Mouse (Mus musculus) heart, postnatal 25 days (tissue): ENCODE results near the gene Hagh. TPM values are rescaled to one million over a fixed set of nuclear protein-coding genes. Genes with fewer than 3 reads are reported as not detected.

Experiments used
- DNase-seq: peaks from one replicate; pipeline ENCODE4 v3.0.0; 2022; ENCODE audit warnings: low spot score
- intact Hi-C: fragments of 180-260 bp; cut with DNase I; formaldehyde crosslinking; loops from one replicate; pipeline ENCODE4 v1.15.1; 2025
- total RNA-seq, 2 experiments: library from RNA; stranded (reverse); gene quantifications; 2 replicates each; pipeline ENCODE4 v1.2.3; 2021

Gene Hagh
- total RNA-seq, 2 experiments from 2014 or later = 97.1 to 108 TPM

GRCm38 (mm10) chr17:24848600-24849031 is 8.7 kb downstream of the Hagh start:
- no peak for DNase-seq
- intact Hi-C loops = loop anchor here (2.0 kb wide), 1 partner anchor 38 kb away; the partner anchor contains the start of genes Nubp2 and Spsb3

- intact Hi-C loops = loop anchor here (2.0 kb wide), 1 partner anchor 37 kb away; the partner anchor contains the start of genes Nubp2 and Spsb3
- no peak for DNase-seq
Observed at GRCm38 (mm10) chr17:24849733-24850064, 9.8 kb downstream of the Hagh start.

GRCm38 (mm10) chr17:24850065-24850772 is 10.3 kb downstream of the Hagh start, which contains the start of gene Fahd1:
Gene Fahd1 (minus strand): TSS chr17:24850364.
- peak; percentile 95 for DNase-seq
- intact Hi-C loops = no loop called here

GRCm38 (mm10) chr17:24850773-24851127 is 10.8 kb downstream of the Hagh start:
- no peak for DNase-seq
- intact Hi-C loops = no loop called here

- intact Hi-C loops = no loop called here
- DNase-seq = no peak
Observed at GRCm38 (mm10) chr17:24851381-24852125, 11.6 kb downstream of the Hagh start.

- DNase-seq = no peak
Observed at GRCm38 (mm10) chr17:24855838-24856464, 16.0 kb downstream of the Hagh start.

GRCm38 (mm10) chr17:24856589-24856988 is 16.6 kb downstream of the Hagh start:
- intact Hi-C loops = no loop called here

More at GRCm38 (mm10) chr17:24855838-24856464, 16.0 kb downstream of the Hagh start:
- intact Hi-C loops = no loop called here

GRCm38 (mm10) chr17:24857831-24858470 is 18.0 kb downstream of the Hagh start:
- intact Hi-C loops = no loop called here
- no peak for DNase-seq

More at GRCm38 (mm10) chr17:24856589-24856988, 16.6 kb downstream of the Hagh start:
- no peak for DNase-seq

GRCm38 (mm10) chr17:24858967-24859366 is 19.0 kb downstream of the Hagh start:
- DNase-seq = no peak
- intact Hi-C loops = no loop called here

- DNase-seq = no peak
- intact Hi-C loops = no loop called here
Observed at GRCm38 (mm10) chr17:24860076-24860475, 20.1 kb downstream of the Hagh start.

- intact Hi-C loops = no loop called here
- no peak for DNase-seq
Observed at GRCm38 (mm10) chr17:24861785-24862184, 21.8 kb downstream of the Hagh start.

- intact Hi-C loops = no loop called here
- DNase-seq = no peak
Observed at GRCm38 (mm10) chr17:24865776-24866175, 25.8 kb downstream of the Hagh start, which contains the start of gene Igfals. Gene Igfals (plus strand): TSS chr17:24865997.

GRCm38 (mm10) chr17:24867914-24868313 is 28.0 kb downstream of the Hagh start:
- intact Hi-C loops = no loop called here
- no peak for DNase-seq

GRCm38 (mm10) chr17:24873695-24874404 is 33.9 kb downstream of the Hagh start:
- DNase-seq = no peak
- intact Hi-C loops = no loop called here

GRCm38 (mm10) chr17:24874405-24874745 is 34.4 kb downstream of the Hagh start:
- intact Hi-C loops = no loop called here
- DNase-seq = no peak

GRCm38 (mm10) chr17:24874989-24875388 is 35.0 kb downstream of the Hagh start:
- intact Hi-C loops = no loop called here
- DNase-seq = no peak

GRCm38 (mm10) chr17:24877336-24878116 is 37.6 kb downstream of the Hagh start:
- DNase-seq = no peak

GRCm38 (mm10) chr17:24878117-24878397 is 38.1 kb downstream of the Hagh start:
- DNase-seq = no peak
- intact Hi-C loops = no loop called here

More at GRCm38 (mm10) chr17:24877336-24878116, 37.6 kb downstream of the Hagh start:
- intact Hi-C loops = no loop called here

- intact Hi-C loops = no loop called here
- no peak for DNase-seq
Observed at GRCm38 (mm10) chr17:24878531-24878930, 38.6 kb downstream of the Hagh start.
